Comparison of ENCODE assay signal across 8 mouse cellular contexts in genomic region chr9:67047606-67048482, GRCm38 (mm10). TPM values are rescaled to one million over a fixed set of nuclear protein-coding genes. Genes with fewer than 3 reads are reported as not detected.
DNase-seq lines count a peak whose midpoint lies in the region; ATAC-seq and TF ChIP-seq lines count a peak whose summit lies in the region.

No protein-coding gene starts in this region.

- H3K27ac ChIP-seq in kidney, embryonic 15.5 days = peak overlapping the region; percentile 92
- H3K27ac ChIP-seq in ES-E14 (ENCODE audit: insufficient read depth, low read depth, low read length, poor library complexity, severe bottlenecking) = no peak overlapping the region
- H3K27ac ChIP-seq in embryonic facial prominence, embryonic 10.5 days (replicated peaks) = peak overlapping the region; percentile 89
- no peak overlapping the region for H3K27ac ChIP-seq in hindbrain, embryonic 16.5 days (ENCODE audit: low read depth, low read length)
- H3K27ac ChIP-seq in midbrain, embryonic 14.5 days (replicated peaks; ENCODE audit: low read depth, low read length) = no peak overlapping the region

- peaks cover 58% of the 10 kb centered on the region for H3K4me1 ChIP-seq in kidney, embryonic 15.5 days
- H3K4me1 ChIP-seq in ES-E14 (ENCODE audit: control insufficient read depth in 2 of 2, insufficient read depth in 2 of 2, low read length in 2 of 2, poor library complexity in 1 of 2) = peaks cover 0 to 6% of the 10 kb centered on the region in 2 experiments; a peak in 3 of 4 replicates
- H3K4me1 ChIP-seq in embryonic facial prominence, embryonic 10.5 days = peaks cover 76% of the 10 kb centered on the region
- peaks cover 30% of the 10 kb centered on the region for H3K4me1 ChIP-seq in hindbrain, embryonic 16.5 days (ENCODE audit: control insufficient read depth, insufficient read depth, low read depth, low read length)
- peaks cover 25% of the 10 kb centered on the region for H3K4me1 ChIP-seq in midbrain, embryonic 14.5 days (ENCODE audit: control insufficient read depth, insufficient read depth, low read length)

- no peak for ATAC-seq in kidney, embryonic 15.5 days (replicated peaks; ENCODE audit: low FRiP score)
- ATAC-seq in hindbrain, embryonic 16.5 days = no peak
- ATAC-seq in midbrain, embryonic 14.5 days (ENCODE audit: low FRiP score, low TSS enrichment) = no peak
- no peak for ATAC-seq in megakaryocyte-erythroid progenitor cell, adult 5-6 weeks (replicated peaks; ENCODE audit: low FRiP score, low TSS enrichment, poor library complexity, severe bottlenecking)

- H3K4me3 ChIP-seq in kidney, embryonic 15.5 days (replicated peaks) = peak overlapping the region; percentile 72
- H3K4me3 ChIP-seq in ES-E14 (ENCODE audit: insufficient read depth in 1 of 2, low read depth in 1 of 2, low read length in 2 of 2, poor library complexity in 1 of 2, severe bottlenecking in 1 of 2) = peak overlapping the region; percentile 55 to 59
- H3K4me3 ChIP-seq in embryonic facial prominence, embryonic 10.5 days = peak overlapping the region; percentile 76
- peak overlapping the region; percentile 56 for H3K4me3 ChIP-seq in hindbrain, embryonic 16.5 days (ENCODE audit: low read length)
- H3K4me3 ChIP-seq in midbrain, embryonic 14.5 days (replicated peaks; ENCODE audit: low read depth, low read length) = peak overlapping the region; percentile 44

- H3K9ac ChIP-seq in kidney, embryonic 15.5 days = peak overlapping the region; percentile 83
- H3K9ac ChIP-seq in ES-E14 (ENCODE audit: insufficient read depth, low read depth, low read length, poor library complexity, severe bottlenecking) = peak overlapping the region; percentile 73
- peak overlapping the region; percentile 67 for H3K9ac ChIP-seq in hindbrain, embryonic 16.5 days (ENCODE audit: low read depth, low read length)
- H3K9ac ChIP-seq in midbrain, embryonic 14.5 days (replicated peaks; ENCODE audit: low read length) = peak overlapping the region; percentile 54

- no peaks in the 10 kb centered on the region for H3K36me3 ChIP-seq in kidney, embryonic 15.5 days
- no peaks in the 10 kb centered on the region for H3K36me3 ChIP-seq in ES-E14 (ENCODE audit: control insufficient read depth, insufficient read depth, low read length, poor library complexity, severe bottlenecking)
- H3K36me3 ChIP-seq in embryonic facial prominence, embryonic 10.5 days (replicated peaks) = no peaks in the 10 kb centered on the region
- H3K36me3 ChIP-seq in hindbrain, embryonic 16.5 days (ENCODE audit: control insufficient read depth, insufficient read depth, low read length) = no peaks in the 10 kb centered on the region
- no peaks in the 10 kb centered on the region for H3K36me3 ChIP-seq in midbrain, embryonic 14.5 days (ENCODE audit: control insufficient read depth, insufficient read depth, low read length)

- in situ Hi-C loops in ES-E14 (cut with MboI; ENCODE audit: low sequenced_read_pairs in 2 of 2, unreplicated experiment in 2 of 2) = no loop called here

- peak overlapping the region; percentile 92 for H3K4me2 ChIP-seq in kidney, embryonic 15.5 days
- peak overlapping the region; percentile 97 for H3K4me2 ChIP-seq in hindbrain, embryonic 16.5 days (ENCODE audit: low read length)
- peak overlapping the region; percentile 92 for H3K4me2 ChIP-seq in midbrain, embryonic 14.5 days (ENCODE audit: low read length)

- H3K27me3 ChIP-seq in kidney, embryonic 15.5 days = 0 out of 2 replicates have a peak, but pooled peaks cover 6% of the 10 kb centered on the region
- peaks cover 56% of the 10 kb centered on the region for H3K27me3 ChIP-seq in embryonic facial prominence, embryonic 10.5 days (replicated peaks; ENCODE audit: low read depth, poor library complexity, severe bottlenecking)
- peaks cover 8% of the 10 kb centered on the region for H3K27me3 ChIP-seq in hindbrain, embryonic 16.5 days (replicated peaks; ENCODE audit: control insufficient read depth, insufficient read depth, low read length)
- H3K27me3 ChIP-seq in midbrain, embryonic 14.5 days (ENCODE audit: control insufficient read depth, insufficient read depth, low read length) = peaks cover 43% of the 10 kb centered on the region

- WGBS in kidney, embryonic 15.5 days = under 1% methylated on average over 44 of the region's 50 CpGs
- under 1% methylated on average over 50 of the region's 50 CpGs for WGBS in embryonic facial prominence, embryonic 10.5 days
- WGBS in hindbrain, embryonic 16.5 days = 1% methylated on average over 46 of the region's 50 CpGs
- WGBS in midbrain, embryonic 14.5 days = under 1% methylated on average over 50 of the region's 50 CpGs

- DNase-seq in kidney, adult 8-10 months = no peak
- DNase-seq in ES-E14 (ENCODE audit: low read depth, low spot score) = no peak
- DNase-seq in embryonic facial prominence, embryonic 10.5 days (ENCODE audit: low spot score) = peak; percentile 59
- DNase-seq in midbrain, embryonic 14.5 days = peak; percentile 59
- no peak for DNase-seq in urinary bladder, postnatal 10 days (ENCODE audit: low spot score)

- no peaks in the 10 kb centered on the region for H3K9me3 ChIP-seq in kidney, embryonic 15.5 days (replicated peaks)
- H3K9me3 ChIP-seq in ES-E14 (ENCODE audit: control insufficient read depth, insufficient read depth, low read depth, low read length) = no peaks in the 10 kb centered on the region
- no peaks in the 10 kb centered on the region for H3K9me3 ChIP-seq in embryonic facial prominence, embryonic 10.5 days
- no peaks in the 10 kb centered on the region for H3K9me3 ChIP-seq in hindbrain, embryonic 16.5 days (ENCODE audit: control insufficient read depth, low read length)
- H3K9me3 ChIP-seq in midbrain, embryonic 14.5 days (ENCODE audit: control insufficient read depth, low read length) = no peaks in the 10 kb centered on the region

TF ChIP-seq in ES-E14, 5 proteins besides CTCF, POLR2A, EP300 and RAD21:
- TF ChIP-seq MAFK (IDR thresholded peaks at IDR 0.05; ENCODE audit: insufficient read depth, low read depth, low read length) = no peak
- no peak for TF ChIP-seq HCFC1 (IDR thresholded peaks at IDR 0.05; ENCODE audit: borderline replicate concordance, insufficient read depth, low read length)
- TF ChIP-seq ZNF384 (IDR thresholded peaks at IDR 0.05; ENCODE audit: low read depth, low read length) = no peak
- no peak for TF ChIP-seq CHD2 (IDR thresholded peaks at IDR 0.05; ENCODE audit: low read depth, low read length)
- TF ChIP-seq ZC3H11A (IDR thresholded peaks at IDR 0.05; ENCODE audit: borderline replicate concordance, low read depth, low read length) = no peak

RNA-seq across cellular contexts. Expression of gene Tpm1, which starts 1.4 kb away (rescaled TPM):
- 533 and 589 TPM in 2 replicates for polyA plus RNA-seq in kidney, embryonic 15.5 days (2015; fragmentation: Nextera tagmentation; extraction: Ambion mirVana)
- 484 and 860 TPM in 2 replicates for total RNA-seq in ES-E14 (2012; rRNA removed)
- 331 and 369 TPM in 2 replicates for polyA plus RNA-seq in embryonic facial prominence, embryonic 10.5 days (2016; fragmentation: Nextera tagmentation; extraction: Ambion mirVana)
- polyA plus RNA-seq in hindbrain, embryonic 16.5 days (2015; fragmentation: Nextera tagmentation; extraction: Ambion mirVana) = 187 and 214 TPM in 2 replicates
- polyA plus RNA-seq in midbrain, embryonic 14.5 days (2014; fragmentation: Nextera tagmentation; extraction: Ambion mirVana) = 96.7 and 124 TPM in 2 replicates
- total RNA-seq in megakaryocyte-erythroid progenitor cell, adult 5-6 weeks (2014; fragmentation: Nextera tagmentation) = 64.9 and 77.2 TPM in 2 replicates
- 88.4 and 108 TPM in 2 replicates for total RNA-seq in megakaryocyte-erythroid progenitor cell, adult 5-6 weeks (2017)

Comparison
In these comparisons a context has a peak if more than half of its experiments do, and no peak if none do; other contexts are left out.
1. H3K27ac ChIP-seq: peak in kidney, embryonic 15.5 days (single experiment) and embryonic facial prominence, embryonic 10.5 days (single experiment); none in ES-E14 (single experiment), hindbrain, embryonic 16.5 days (single experiment) and midbrain, embryonic 14.5 days (single experiment).
2. DNase-seq: peak in embryonic facial prominence, embryonic 10.5 days (single experiment) and midbrain, embryonic 14.5 days (single experiment); none in kidney, adult 8-10 months (0 of 2), ES-E14 (single experiment) and urinary bladder, postnatal 10 days (single experiment).
3. Peak in every context shown above with its lines, with median percentiles within 50 percentile points of each other: H3K4me2 ChIP-seq, H3K4me3 ChIP-seq and H3K9ac ChIP-seq.